Mouse (Mus musculus) neutrophil, adult 83 days (primary cell): Measurements from ENCODE around the gene Krtap28-13. TPM values are rescaled to one million over a fixed set of nuclear protein-coding genes. Genes with fewer than 3 reads are reported as not detected.

Experiments used
- total RNA-seq, 2 experiments: library from RNA; stranded (reverse); gene quantifications; one replicate each; pipeline ENCODE4 v1.2.4; 2023

The Krtap28-13 gene
- total RNA-seq, result not detected

GRCm38 (mm10) chr1:83060643-83061042 is at the start of gene Krtap28-13:
Gene Krtap28-13 (plus strand): TSS chr1:83060930.

GRCm38 (mm10) chr1:83038109-83038672 is 22.5 kb upstream of the Krtap28-13 start, which contains the start of gene Slc19a3:
Gene Slc19a3 (minus strand): TSS chr1:83038448.

GRCm38 (mm10) chr1:83042380-83042779 is 18.4 kb upstream of the Krtap28-13 start, which contains the start of gene Krtap28-10:
Gene Krtap28-10 (minus strand): TSS chr1:83042480.

GRCm38 (mm10) chr1:83044882-83045427 is 15.8 kb upstream of the Krtap28-13 start, which contains the start of gene Gm47969:
Gene Gm47969 (plus strand): TSS chr1:83044932.

GRCm38 (mm10) chr1:83059278-83059677 is 1.5 kb upstream of the Krtap28-13 start, which contains the start of gene A030005K14Rik:
Gene A030005K14Rik (minus strand): TSS chr1:83059378.

Other genes starting within 250 kb of the Krtap28-13 start
- gene Agfg1, start 221.4 kb upstream of the Krtap28-13 start, total RNA-seq, result 10 to 100 TPM; 48.0 to 50.7 TPM
- not detected for gene A030005L19Rik, start 147.6 kb upstream of the Krtap28-13 start, total RNA-seq
- gene A030014E15Rik, start 136.0 kb upstream of the Krtap28-13 start, total RNA-seq, result not detected
- gene Gm6217, start 129.5 kb upstream of the Krtap28-13 start, total RNA-seq, result not detected
- gene A030003K21Rik, start 117.5 kb upstream of the Krtap28-13 start, total RNA-seq, result not detected
- not detected for gene Gm7544, start 104.9 kb upstream of the Krtap28-13 start, total RNA-seq
- not detected for gene Gm47955, start 100.6 kb upstream of the Krtap28-13 start, total RNA-seq
- not detected for gene Gm47959, start 60.4 kb upstream of the Krtap28-13 start, total RNA-seq
- not detected for gene Slc19a3, start 22.5 kb upstream of the Krtap28-13 start, total RNA-seq
- not detected for gene Krtap28-10, start 18.4 kb upstream of the Krtap28-13 start, total RNA-seq
- gene Gm47969, start 16.0 kb upstream of the Krtap28-13 start, total RNA-seq, result not detected
- not detected for gene A030005K14Rik, start 1.6 kb upstream of the Krtap28-13 start, total RNA-seq
- gene Ccl20, start 55.8 kb downstream of the Krtap28-13 start, total RNA-seq, result not detected
- gene Daw1, start 98.8 kb downstream of the Krtap28-13 start, total RNA-seq, result not detected